Mouse (Mus musculus) gastrocnemius, postnatal 25 days (tissue): ENCODE data around the gene Mef2d. TPM values are rescaled to one million over a fixed set of nuclear protein-coding genes. Genes with fewer than 3 reads are reported as not detected.

Experiments used
- DNase-seq: peaks from one replicate; pipeline ENCODE4 v3.0.0; 2022
- total RNA-seq, 2 experiments: library from RNA; stranded (reverse); gene quantifications; 1 replicate in 1 of 2; 2 replicates in 1 of 2; pipeline ENCODE4 v1.2.3; 2021

Gene Mef2d
- total RNA-seq, 2 experiments from 2014 or later = 156 to 164 TPM

GRCm38 (mm10) chr3:88181374-88181773 lies 39.2 kb downstream of the Mef2d start:
- no peak for DNase-seq

GRCm38 (mm10) chr3:88186424-88186823 lies 44.3 kb downstream of the Mef2d start:
- no peak for DNase-seq

GRCm38 (mm10) chr3:88191146-88191545 lies 49.0 kb downstream of the Mef2d start:
- DNase-seq = no peak

GRCm38 (mm10) chr3:88191820-88192616 lies 49.8 kb downstream of the Mef2d start:
- no peak for DNase-seq

- no peak for DNase-seq
Measured at GRCm38 (mm10) chr3:88197741-88198504, 55.8 kb downstream of the Mef2d start.

- no peak for DNase-seq
Measured at GRCm38 (mm10) chr3:88198505-88199020, 56.4 kb downstream of the Mef2d start.

- no peak for DNase-seq
Measured at GRCm38 (mm10) chr3:88199541-88200110, 57.5 kb downstream of the Mef2d start.

GRCm38 (mm10) chr3:88200161-88200971 lies 58.2 kb downstream of the Mef2d start:
- DNase-seq = no peak

- no peak for DNase-seq
Measured at GRCm38 (mm10) chr3:88200972-88201330, 58.8 kb downstream of the Mef2d start.

GRCm38 (mm10) chr3:88201640-88202039 lies 59.5 kb downstream of the Mef2d start:
- DNase-seq = no peak

GRCm38 (mm10) chr3:88202986-88203385 lies 60.8 kb downstream of the Mef2d start:
- no peak for DNase-seq

- no peak for DNase-seq
Measured at GRCm38 (mm10) chr3:88203456-88203855, 61.3 kb downstream of the Mef2d start.

- DNase-seq = no peak
Measured at GRCm38 (mm10) chr3:88203999-88204700, 62.0 kb downstream of the Mef2d start.

GRCm38 (mm10) chr3:88204751-88205150 lies 62.6 kb downstream of the Mef2d start:
- DNase-seq = no peak

- DNase-seq = no peak
Measured at GRCm38 (mm10) chr3:88205176-88205562, 63.0 kb downstream of the Mef2d start.

GRCm38 (mm10) chr3:88205563-88206491 lies 63.7 kb downstream of the Mef2d start:
- no peak for DNase-seq

GRCm38 (mm10) chr3:88206500-88206899 lies 64.3 kb downstream of the Mef2d start:
- no peak for DNase-seq

GRCm38 (mm10) chr3:88206901-88207371 lies 64.8 kb downstream of the Mef2d start:
- no peak for DNase-seq

GRCm38 (mm10) chr3:88207451-88208100 lies 65.4 kb downstream of the Mef2d start:
- no peak for DNase-seq
